8 mouse cellular contexts compared by ENCODE assay signal in the genomic region with DNA sequence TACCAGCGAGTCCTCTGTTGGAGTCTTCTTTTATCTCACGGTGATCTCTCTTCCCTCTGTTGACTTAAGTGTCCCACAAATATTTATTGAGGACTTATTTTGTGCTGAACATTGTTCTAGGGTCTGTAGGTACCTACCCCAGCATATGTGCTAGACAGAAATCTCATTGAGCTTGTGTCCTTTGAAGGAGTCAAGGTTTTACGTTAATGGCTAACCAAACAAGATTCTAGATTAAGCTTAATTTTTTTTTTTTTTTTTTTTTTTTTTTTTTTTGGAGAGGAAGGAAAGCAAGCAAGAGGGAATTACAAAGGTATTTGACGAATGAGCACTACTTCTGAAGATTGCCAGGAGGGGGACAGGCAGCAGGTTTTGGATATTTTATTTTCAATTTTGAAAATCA.
DNase-seq lines count a peak whose midpoint lies in the region; ATAC-seq and TF ChIP-seq lines count a peak whose summit lies in the region.
"Had no signal": no experiment of that assay in that cellular context is flagged by ENCODE, and none has a peak within 500 bp of the region (broad histone marks: within the 10 kb centered on the region; RNA-seq: fewer than 3 reads in every experiment).

No protein-coding gene starts in this region.

- peak overlapping the region; percentile 61 for H3K4me2 ChIP-seq in hindbrain, embryonic 14.5 days (replicated peaks)
- H3K4me2 ChIP-seq in intestine, postnatal 0 days (replicated peaks; ENCODE audit: low read depth), result peak overlapping the region; percentile 59
- H3K4me2 ChIP-seq in stomach, embryonic 16.5 days (ENCODE audit: low read depth, low read length), result peak overlapping the region; percentile 56

- no peaks in the 10 kb centered on the region for H3K9me3 ChIP-seq in hindbrain, embryonic 14.5 days (ENCODE audit: control insufficient read depth, low read length)
- H3K9me3 ChIP-seq in hindbrain, embryonic 10.5 days, result no peaks in the 10 kb centered on the region
- H3K9me3 ChIP-seq in megakaryocyte, embryonic 14.5 days, result no peaks in the 10 kb centered on the region
- no peaks in the 10 kb centered on the region for H3K9me3 ChIP-seq in intestine, postnatal 0 days (ENCODE audit: control insufficient read depth)
- H3K9me3 ChIP-seq in stomach, embryonic 16.5 days (replicated peaks; ENCODE audit: control insufficient read depth, low read length), result no peaks in the 10 kb centered on the region

- ATAC-seq in hindbrain, embryonic 14.5 days (ENCODE audit: low FRiP score), result no peak
- no peak for ATAC-seq in megakaryocyte, adult 5-6 weeks (ENCODE audit: poor library complexity, severe bottlenecking)
- no peak for ATAC-seq in intestine, postnatal 0 days
- ATAC-seq in stomach, embryonic 16.5 days (ENCODE audit: insufficient read depth, low FRiP score), result no peak

- DNase-seq in hindbrain, embryonic 14.5 days (ENCODE audit: low spot score), result no peak
- no peak for DNase-seq in hindbrain, embryonic 10.5 days (ENCODE audit: low spot score)
- DNase-seq in layer of hippocampus, adult 9-10 months (ENCODE audit: low spot score), result no peak
- DNase-seq: adrenal gland, postnatal 14 days had no signal

- H3K27ac ChIP-seq in hindbrain, embryonic 14.5 days, result no peak overlapping the region
- H3K27ac ChIP-seq in hindbrain, embryonic 10.5 days, result no peak overlapping the region
- no peak overlapping the region for H3K27ac ChIP-seq in intestine, postnatal 0 days (ENCODE audit: low read depth, low read length)
- H3K27ac ChIP-seq in stomach, embryonic 16.5 days (ENCODE audit: low read length), result 0 out of 2 replicates have a peak overlapping the region, but pooled peaks have one; percentile 18

- 67% methylated on average over 4 of the region's 4 CpGs for WGBS in hindbrain, embryonic 14.5 days
- 59% methylated on average over 4 of the region's 4 CpGs for WGBS in hindbrain, embryonic 10.5 days
- WGBS in intestine, postnatal 0 days, result 45% methylated on average over 4 of the region's 4 CpGs
- 44% methylated on average over 4 of the region's 4 CpGs for WGBS in stomach, embryonic 16.5 days

- TF ChIP-seq CTCF in intestine, postnatal 0 days (IDR thresholded peaks at IDR 0.05; ENCODE audit: low read depth), result no peak

- no peak overlapping the region for H3K9ac ChIP-seq in hindbrain, embryonic 14.5 days
- no peak overlapping the region for H3K9ac ChIP-seq in intestine, postnatal 0 days (ENCODE audit: low read depth, low read length)
- peak overlapping the region; percentile 74 for H3K9ac ChIP-seq in stomach, embryonic 16.5 days (ENCODE audit: low read length)

- H3K4me3 ChIP-seq in hindbrain, embryonic 14.5 days (replicated peaks; ENCODE audit: low read length), result no peak overlapping the region
- no peak overlapping the region for H3K4me3 ChIP-seq in hindbrain, embryonic 10.5 days
- peak overlapping the region; percentile 94 for H3K4me3 ChIP-seq in megakaryocyte, embryonic 14.5 days (replicated peaks)
- H3K4me3 ChIP-seq in intestine, postnatal 0 days (ENCODE audit: low read depth, low read length), result peak overlapping the region; percentile 38
- H3K4me3 ChIP-seq in stomach, embryonic 16.5 days (replicated peaks; ENCODE audit: low read length), result peak overlapping the region; percentile 55

- no peaks in the 10 kb centered on the region for H3K4me1 ChIP-seq in hindbrain, embryonic 14.5 days (replicated peaks; ENCODE audit: control insufficient read depth, insufficient read depth, low read length)
- no peaks in the 10 kb centered on the region for H3K4me1 ChIP-seq in hindbrain, embryonic 10.5 days (replicated peaks)
- peaks cover 26% of the 10 kb centered on the region for H3K4me1 ChIP-seq in megakaryocyte, embryonic 14.5 days
- H3K4me1 ChIP-seq in intestine, postnatal 0 days (replicated peaks; ENCODE audit: control insufficient read depth, insufficient read depth, low read length), result no peaks in the 10 kb centered on the region
- no peaks in the 10 kb centered on the region for H3K4me1 ChIP-seq in stomach, embryonic 16.5 days (ENCODE audit: control insufficient read depth, insufficient read depth, low read length)

- peaks cover 41% of the 10 kb centered on the region for H3K27me3 ChIP-seq in hindbrain, embryonic 14.5 days (ENCODE audit: control insufficient read depth, insufficient read depth, low read length)
- H3K27me3 ChIP-seq in hindbrain, embryonic 10.5 days (ENCODE audit: insufficient read depth, poor library complexity, severe bottlenecking), result peaks cover 64% of the 10 kb centered on the region
- peaks cover 5% of the 10 kb centered on the region for H3K27me3 ChIP-seq in megakaryocyte, embryonic 14.5 days (replicated peaks)
- H3K27me3 ChIP-seq in intestine, postnatal 0 days (replicated peaks; ENCODE audit: control insufficient read depth, insufficient read depth, low read length), result no peaks in the 10 kb centered on the region; the same call in 1 of the 2 replicates
- H3K27me3 ChIP-seq in stomach, embryonic 16.5 days (ENCODE audit: control insufficient read depth, insufficient read depth, low read length), result no peaks in the 10 kb centered on the region; the same call in 1 of the 2 replicates

- no peaks in the 10 kb centered on the region for H3K36me3 ChIP-seq in hindbrain, embryonic 14.5 days (replicated peaks; ENCODE audit: control insufficient read depth, insufficient read depth)
- H3K36me3 ChIP-seq in hindbrain, embryonic 10.5 days, result no peaks in the 10 kb centered on the region
- H3K36me3 ChIP-seq in megakaryocyte, embryonic 14.5 days (replicated peaks; ENCODE audit: low read length), result peaks cover 4% of the 10 kb centered on the region
- H3K36me3 ChIP-seq in intestine, postnatal 0 days (ENCODE audit: control insufficient read depth, insufficient read depth), result no peaks in the 10 kb centered on the region
- H3K36me3 ChIP-seq in stomach, embryonic 16.5 days (ENCODE audit: control insufficient read depth, insufficient read depth, low read length), result no peaks in the 10 kb centered on the region

Comparison
In these comparisons a context has a peak if more than half of its experiments do, and no peak if none do; other contexts are left out.
1. H3K4me3 ChIP-seq: peak in megakaryocyte, embryonic 14.5 days (single experiment), intestine, postnatal 0 days (single experiment) and stomach, embryonic 16.5 days (single experiment); none in hindbrain, embryonic 14.5 days (single experiment) and hindbrain, embryonic 10.5 days (single experiment).
2. Peak in every context shown above with its lines, with median percentiles within 50 percentile points of each other: H3K4me2 ChIP-seq.